Mouse (Mus musculus): ENCODE data around the gene Mapk3. TPM values are rescaled to one million over a fixed set of nuclear protein-coding genes. Genes with fewer than 3 reads are reported as not detected.
"Not testable (repeated sequence)": the region's sequence is repeated elsewhere in the genome, so short reads cannot be mapped to it uniquely, and the experiment has no call there.

Mapk3 gene
- 146 and 169 TPM in 2 replicates for polyA plus RNA-seq (2012; rRNA removed)

DNA sequence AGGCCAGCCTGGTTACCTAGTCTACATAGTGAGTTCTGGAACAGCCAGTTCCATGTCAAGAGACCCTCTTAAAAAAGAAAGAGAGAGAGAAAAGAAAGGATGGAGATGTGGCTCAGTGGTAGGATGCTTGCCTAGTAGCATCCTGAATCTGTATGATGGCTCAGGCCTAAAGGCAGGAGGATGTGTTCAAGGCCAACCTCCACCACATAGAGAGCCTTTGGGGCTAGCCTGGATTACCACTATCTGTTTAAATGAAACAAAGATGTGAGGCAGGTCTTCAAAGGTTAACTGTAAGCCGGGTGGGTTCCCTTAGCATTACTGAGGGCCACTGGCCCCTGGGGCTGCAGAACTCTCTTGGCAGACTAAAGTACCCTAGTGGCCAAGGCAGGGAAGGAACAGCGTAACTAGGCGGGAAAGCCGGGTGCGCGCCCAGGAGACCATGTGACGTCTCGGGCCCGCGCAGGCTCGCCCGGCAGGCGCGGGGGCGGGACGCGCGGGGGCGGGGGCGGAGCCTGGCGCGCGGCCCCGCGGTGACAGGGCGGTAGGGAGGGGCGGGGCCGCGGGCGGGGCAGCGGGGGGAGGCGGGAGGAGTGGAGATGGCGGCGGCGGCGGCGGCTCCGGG is at the start of gene Mapk3:
Gene Mapk3, plus strand, starts transcription at position 552 of the 622 bp plus-strand sequence.
- no peak for DNase-seq (ENCODE audit: low read depth)

DNA sequence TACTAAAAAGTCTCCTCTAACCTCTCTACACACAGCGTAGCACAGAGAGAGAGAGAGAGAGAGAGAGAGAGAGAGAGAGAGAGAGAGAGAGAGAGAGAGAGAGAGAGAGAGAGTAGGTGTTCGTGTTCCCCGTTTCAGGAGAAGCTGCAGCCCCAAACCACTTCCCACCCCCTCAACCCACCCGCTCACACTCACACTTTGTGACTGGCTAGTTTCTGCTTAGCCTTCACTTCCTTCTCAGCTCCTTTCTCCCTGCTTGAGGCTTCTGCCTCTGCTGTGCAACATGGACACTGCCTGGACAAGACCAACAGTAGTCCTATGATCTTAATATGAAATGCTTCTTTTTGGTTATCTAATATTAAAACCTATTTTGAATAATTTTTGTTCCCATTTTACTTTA is 49.1 kb upstream of the Mapk3 start:
- DNase-seq (ENCODE audit: low read depth): no peak

DNA sequence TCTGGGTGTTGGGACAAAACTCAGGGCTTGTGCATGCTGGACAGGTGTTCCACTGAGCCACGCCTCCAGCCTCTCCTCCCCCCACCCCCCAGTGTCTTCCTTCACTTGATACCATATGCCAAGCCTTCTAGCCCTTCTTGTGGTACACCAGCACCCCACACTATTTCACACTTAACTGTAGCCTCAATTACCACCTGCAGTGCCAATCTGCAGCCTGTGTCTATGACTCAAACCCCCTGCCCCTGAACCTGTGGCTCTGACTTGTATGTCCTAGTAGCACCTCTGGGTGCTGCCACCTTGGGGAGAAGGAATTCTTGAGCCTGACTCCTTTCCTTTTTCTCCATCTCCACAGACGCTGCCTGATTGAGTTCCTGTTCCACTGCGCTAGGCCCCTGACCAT is 47.5 kb upstream of the Mapk3 start:
- no peak for DNase-seq (ENCODE audit: low read depth)

DNA sequence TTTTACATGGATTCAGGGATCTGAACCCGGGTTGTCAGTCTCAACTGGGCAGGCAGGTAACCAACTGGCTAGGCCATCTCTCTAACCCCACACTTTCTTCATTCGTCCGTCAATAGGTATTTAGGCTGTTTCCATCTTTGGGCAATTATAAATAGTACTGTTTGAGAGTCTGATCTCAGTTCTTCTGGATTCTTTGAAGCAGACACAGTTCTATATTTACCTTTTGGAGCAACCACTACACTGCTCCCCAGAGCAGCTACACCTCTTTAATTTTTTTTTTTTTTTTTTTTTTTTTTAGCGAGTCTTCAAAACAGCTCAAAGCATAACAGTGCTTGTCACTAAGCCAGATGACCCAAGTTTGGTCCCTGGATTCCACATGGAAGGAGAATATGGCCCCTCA is 43.7 kb upstream of the Mapk3 start:
- DNase-seq (ENCODE audit: low read depth): no peak

DNA sequence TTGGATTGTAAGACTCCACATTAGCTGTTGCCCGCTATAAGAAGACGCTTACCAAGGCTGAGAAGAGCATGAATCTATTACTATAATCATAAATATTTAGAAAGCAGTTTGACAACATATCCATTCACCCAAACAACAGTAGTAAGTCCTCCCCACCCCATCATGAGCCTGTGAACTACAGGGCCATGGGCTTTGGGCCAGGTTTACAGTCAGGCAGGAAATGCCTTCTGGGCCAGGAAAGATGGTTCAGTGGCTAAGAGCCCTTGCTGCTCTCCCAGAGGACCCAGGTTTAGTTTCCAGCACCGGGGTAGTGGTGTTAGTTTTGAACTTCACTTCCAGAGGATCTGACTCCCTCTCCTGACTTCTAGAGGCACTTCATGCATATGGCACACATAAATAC is 41.8 kb upstream of the Mapk3 start:
- DNase-seq (ENCODE audit: low read depth): no peak

DNA sequence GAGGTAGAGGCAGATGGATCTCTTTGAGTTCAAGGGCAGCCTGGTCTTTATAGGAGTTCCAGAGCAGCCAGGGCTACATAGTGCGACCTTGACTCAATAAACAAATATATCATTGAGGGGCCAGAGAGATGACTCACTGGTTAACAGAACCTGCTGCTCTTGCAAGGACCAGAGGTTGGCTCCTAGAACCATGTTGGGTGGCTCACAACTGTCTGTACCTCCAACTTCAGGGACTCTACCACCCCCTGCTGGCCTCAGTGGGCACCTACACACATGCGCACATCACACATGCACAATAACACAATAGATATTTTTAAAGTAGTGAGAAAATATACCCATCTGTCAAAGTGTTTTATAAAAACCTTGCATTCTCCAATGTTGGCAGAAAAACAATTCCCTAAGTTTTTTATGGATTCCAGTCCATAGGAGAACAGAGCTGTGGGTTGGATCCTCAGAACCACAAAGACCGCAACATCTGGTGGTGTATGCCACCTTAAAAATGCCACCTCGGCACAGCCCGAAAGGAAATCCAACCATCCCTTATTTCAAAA is 40.5 kb upstream of the Mapk3 start:
- no peak for DNase-seq (ENCODE audit: low read depth)

DNA sequence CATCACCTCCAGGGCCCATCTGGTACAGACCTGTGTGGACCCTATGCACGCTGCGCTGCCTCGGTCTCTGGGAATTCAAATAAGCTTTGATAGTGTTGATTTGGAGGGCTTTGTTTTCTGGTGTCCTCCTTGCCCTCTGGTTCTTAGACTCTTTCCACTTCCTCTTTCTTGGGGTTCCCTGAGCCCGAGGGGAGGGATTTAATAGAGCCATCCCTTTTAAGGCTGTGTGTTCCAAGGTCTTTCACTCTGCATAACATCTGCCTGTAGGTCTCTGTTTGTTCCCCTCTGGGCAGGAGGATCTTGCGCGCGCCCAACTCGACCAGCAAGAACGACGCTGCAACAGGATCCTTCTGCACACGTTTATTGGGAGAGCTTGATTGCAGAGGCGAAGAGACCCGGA is 37.8 kb upstream of the Mapk3 start:
- DNase-seq (ENCODE audit: low read depth): no peak

DNA sequence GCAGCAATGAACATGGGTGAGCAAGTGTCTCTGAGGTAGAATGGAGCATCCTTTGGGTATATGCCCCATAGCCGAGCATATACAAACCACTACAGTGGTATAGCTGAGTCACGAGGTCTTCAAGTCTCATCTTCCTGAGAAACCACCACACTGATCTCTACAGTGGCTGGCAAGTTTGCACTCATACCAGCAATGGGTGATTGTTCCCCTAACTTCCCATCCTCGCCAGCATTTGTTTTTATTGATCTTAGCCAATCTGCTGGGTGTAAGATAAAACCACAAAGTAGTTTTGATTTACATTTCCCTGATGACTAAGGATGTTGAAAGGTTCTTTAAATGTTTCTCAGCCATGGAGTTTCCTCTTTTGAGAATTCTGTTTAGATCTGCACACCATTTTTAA is 34.3 kb upstream of the Mapk3 start:
- no peak for DNase-seq (ENCODE audit: low read depth)

DNA sequence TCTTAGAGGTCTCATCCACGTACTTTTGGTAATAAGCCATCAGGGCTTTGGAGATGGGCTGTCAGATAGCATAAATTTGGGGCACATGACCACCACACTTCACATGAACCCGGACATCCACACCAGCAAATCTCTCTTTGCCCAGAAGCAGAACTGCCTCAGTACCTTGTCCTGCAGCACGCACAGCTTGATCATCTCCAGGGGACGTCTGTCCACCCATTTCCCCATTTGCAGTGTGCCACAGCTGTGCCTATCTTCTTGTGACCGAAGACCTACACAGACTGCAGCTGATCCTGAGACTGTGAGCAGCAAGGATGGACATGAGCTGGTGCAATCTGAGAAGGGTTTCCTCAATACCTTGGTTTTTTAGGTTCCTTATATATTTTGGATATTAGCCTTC is 33.7 kb upstream of the Mapk3 start:
- no peak for DNase-seq (ENCODE audit: low read depth)

DNA sequence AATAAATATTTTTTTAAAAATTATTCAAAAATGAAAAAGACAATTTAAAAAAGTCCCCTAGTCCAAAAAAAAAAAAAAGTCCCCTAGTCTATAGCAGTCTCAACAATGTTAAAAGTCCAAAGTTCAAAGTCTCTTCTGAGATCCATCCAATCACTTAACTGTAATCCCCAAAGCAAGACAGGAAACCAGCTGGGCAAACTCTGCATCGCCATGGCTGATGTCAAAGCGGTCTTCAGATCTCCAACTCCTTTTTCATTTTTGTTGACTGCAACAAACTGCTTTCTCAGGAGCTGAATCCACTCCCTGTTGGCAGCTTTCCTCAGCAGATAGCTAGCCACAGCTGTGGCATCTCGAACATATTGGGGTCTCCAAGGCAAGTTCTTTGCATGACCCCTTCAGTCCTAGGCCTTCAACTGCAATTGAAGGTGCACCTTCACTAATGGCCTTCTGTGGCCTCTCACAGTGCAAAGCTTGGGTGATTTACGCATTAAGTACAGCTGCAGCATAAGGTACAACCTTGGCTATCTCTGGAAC is 29.1 kb upstream of the Mapk3 start:
- DNase-seq (ENCODE audit: low read depth): not testable (repeated sequence)

DNA sequence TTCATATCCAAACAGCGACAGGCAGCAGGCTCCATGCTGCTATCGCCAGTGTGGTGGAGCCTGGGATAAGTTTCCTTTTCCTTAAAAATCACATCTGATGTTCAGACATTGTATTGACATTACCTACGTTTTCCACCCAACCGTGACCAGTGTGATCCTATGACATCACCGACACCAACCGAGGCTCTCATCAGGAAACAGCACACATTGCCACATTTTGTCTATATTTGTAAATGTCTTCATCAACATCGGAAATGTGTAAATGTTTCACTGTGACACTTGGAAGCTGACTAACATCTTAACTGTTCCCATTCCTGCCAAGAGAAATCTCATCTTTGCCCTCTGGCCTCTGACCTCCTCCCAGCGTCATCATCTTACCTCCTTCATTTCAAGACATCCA is 23.3 kb upstream of the Mapk3 start:
- DNase-seq (ENCODE audit: low read depth): no peak

DNA sequence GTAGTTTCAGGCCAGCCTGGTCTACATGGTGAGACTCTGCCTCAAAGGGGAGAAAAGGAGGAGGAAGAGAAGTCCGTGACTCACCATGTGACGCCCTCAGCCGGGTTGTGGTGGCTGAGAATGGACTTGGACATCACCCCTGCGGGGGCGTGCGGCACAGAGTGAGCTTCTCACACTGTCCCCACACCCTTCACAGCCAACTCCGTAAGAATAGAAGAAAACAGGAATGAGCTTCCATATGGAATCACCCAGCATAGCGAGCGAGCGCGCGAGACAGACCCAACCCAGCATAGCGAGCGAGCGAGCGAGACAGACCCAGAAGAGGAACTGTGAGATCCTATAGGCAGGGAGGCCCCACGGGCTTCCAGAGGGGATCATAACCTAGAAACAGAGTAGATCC is 19.9 kb upstream of the Mapk3 start:
- DNase-seq (ENCODE audit: low read depth): no peak

DNA sequence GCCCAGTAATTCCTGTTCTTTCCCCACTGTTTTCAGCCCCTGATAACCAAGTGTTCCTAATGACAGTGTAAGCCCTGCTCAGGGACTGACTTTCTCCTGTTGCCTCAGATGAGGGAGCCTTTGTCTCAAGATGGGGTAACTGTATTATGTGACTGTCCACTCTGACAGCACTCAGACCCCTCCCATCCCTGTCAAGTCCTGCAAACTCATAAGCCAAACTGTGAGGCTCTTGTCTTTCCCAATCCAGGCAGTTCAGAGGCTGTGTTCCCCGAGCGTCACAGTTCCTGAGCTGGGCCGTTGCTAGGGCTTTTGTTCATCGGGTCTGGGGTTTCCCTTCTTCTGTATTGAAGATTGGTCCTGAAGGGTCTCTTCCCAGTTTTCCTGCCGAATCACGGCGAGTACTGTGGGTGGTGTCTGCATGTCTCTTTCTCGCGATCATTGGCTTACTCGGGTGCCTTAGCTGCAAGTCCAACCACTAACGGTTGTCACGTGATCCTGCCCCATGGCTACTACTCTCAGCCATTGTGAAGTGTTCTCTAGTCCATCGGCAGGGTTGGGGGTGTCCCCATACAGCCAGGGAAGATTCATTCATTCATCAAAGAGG is 19.2 kb upstream of the Mapk3 start:
- no peak for DNase-seq (ENCODE audit: low read depth)

DNA sequence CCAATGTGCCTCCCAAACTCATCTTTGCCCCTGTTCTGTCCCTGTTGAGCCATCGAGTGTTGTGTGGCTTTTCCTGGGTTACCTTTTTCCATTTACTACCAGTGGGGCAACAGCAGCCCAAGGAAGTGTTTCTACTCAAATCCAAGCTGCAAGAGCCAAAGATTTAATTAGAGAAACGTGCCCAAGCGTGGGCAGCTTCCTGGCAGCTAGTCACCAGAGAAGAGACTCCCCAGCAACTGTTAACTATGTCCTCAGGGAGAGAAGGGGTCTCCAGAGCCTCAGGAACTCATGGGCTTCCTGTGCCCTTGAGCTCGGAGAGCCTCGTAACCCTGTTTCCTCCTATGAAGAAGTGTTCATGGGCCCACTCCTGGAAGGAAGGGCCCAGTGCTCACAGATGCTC is 18.4 kb upstream of the Mapk3 start:
- DNase-seq (ENCODE audit: low read depth): no peak

DNA sequence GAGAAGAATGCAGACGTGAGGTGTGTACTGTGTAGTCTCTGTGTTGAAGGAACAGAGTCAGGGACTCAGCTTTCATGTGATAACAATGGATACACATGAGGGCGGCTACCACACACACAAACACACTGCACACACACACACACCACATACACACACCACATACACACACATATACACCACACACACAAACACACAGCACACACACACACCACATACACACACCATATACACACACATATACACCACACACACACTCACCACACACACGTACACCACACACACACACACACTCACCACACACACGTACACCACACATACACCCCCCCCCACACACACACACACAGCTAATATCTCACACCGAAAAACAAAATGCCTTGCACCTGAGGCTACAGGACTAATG is 17.9 kb upstream of the Mapk3 start:
- no peak for DNase-seq (ENCODE audit: low read depth)

DNA sequence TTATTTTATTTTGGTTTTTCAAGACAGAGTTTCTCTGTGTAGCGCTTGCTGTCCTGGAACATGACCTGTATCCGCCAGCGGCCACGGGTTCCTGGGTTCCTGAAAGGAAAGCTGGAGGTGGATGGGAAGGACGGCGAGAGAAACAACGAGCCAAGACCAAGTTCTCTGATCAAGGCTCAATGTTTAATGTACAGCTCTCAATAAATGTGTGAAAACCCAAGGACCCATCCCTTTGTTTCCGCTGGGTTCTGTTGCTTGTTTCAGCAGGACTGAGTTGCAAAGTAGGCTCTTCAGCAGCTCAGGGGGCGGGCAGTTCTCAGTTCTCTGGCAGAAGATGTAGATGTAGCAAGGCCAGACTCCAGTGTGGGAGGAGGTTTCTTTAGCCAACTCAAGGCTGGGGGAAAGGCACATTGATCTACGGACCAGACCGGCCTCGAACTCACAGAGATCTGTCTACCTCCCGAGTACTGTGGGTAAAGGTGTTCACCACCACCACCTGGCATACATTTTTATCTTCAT is 17.4 kb upstream of the Mapk3 start:
- DNase-seq (ENCODE audit: low read depth): no peak

DNA sequence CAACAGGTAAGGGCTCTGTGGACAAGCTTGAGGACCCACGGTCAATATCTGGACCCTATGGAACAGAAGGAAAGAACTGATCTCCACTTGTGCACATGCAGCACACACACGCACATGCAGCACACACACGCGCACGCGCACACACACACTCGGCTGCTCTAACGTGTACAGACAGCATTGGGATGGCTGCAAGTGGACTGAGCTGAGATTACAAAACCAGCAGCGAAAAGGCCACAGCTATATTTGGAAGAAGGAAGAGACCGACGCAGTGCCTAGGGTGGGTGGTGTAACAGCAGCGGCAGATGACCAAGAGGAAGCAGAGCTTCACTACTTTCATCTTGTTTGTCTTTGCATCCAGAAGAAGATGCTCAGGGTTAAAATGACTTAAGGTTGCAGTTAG is 13.3 kb upstream of the Mapk3 start:
- no peak for DNase-seq (ENCODE audit: low read depth)

DNA sequence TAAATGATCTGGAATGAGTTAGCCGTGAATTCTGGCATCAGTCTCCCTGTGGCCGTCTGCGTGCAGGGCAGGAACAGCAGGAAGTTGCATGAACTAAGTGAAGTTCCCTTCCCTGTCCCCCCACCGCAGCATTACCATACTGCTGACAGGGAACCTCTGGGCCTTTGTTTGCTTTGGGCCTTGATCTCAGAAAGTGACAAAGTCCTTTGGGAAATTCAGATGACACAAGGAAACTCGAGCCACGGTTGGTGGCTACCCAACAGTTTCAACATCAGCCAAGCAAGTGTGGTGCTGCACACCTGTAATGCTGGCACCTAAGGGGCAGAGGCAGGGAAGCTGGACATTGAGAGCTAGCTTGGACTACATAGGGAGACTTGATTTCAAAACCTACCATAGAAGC is 12.6 kb upstream of the Mapk3 start:
- DNase-seq (ENCODE audit: low read depth): no peak

DNA sequence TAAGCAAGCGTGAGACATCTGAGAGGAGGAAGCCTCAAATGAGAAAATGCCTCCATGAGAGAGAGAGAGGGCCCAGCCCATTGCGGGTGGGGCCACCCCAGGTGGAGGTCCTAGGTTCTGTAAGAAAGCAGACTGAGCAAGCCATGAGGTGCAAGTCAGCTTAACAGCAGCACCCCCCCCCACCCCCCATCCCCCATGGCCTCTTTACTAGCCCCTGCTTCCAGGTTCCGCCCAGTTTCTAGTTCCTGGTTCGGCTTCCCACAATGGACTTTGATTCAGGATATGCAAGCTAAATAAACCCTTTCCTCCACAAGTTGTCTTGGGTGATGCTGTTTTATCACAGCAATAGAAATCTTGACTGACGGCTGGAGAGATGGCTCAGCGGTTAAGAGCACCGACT is 10.6 kb upstream of the Mapk3 start:
- no peak for DNase-seq (ENCODE audit: low read depth)

DNA sequence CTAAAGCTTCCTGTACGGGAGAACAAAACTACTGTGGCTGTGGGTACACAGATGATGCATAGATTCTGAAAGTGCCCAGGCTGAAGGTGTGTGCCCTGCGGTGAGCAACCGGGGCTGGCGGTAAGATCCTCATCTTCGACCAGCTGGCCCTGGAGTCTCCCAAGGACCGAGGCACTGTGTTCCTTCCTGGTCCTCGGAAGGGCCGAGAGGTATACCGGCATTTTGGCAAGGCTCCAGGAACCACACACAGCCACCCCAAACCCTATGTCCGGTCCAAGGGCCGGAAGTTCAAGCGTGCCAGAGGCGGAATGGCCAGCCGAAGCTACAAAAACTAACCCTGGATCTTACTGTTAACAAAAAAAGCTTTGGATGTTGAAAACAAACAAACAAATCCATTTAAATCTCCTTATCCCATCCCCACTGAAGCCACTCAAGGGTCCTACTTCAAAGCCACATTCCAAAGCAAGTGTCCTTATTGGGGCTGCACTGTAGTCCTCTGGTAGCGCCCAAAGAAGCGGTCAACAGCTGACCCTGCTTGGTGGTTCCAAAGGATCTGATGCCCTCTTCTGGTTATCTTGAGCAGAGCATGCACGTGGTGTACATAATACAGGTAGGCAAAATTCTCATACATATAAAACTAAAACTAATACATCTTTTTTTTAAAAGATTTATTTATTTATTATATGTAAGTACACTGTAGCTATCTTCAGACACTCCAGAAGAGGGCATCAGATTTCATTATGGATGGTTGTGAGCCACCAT is 9.6 kb upstream of the Mapk3 start:
- DNase-seq (ENCODE audit: low read depth): no peak

DNA sequence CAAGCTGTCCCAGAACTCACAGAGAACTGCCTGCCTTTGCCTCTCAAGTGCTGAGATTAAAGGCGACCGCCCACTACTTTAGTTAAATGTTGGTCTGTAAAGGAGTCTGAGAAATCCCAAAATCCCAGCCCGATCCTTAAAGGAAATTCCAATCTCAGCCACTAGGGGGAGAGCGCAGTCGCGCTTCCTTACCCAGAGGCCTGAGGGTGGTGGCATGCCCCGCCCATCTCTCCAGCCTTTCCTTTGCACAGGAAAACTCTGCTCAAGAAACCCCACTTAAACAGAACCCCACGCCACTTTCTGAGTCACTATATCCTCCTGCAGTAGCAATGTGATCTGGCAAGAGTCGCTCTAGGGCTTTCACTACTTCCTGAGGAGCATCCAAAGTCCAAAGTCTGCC is 4.5 kb upstream of the Mapk3 start:
- DNase-seq (ENCODE audit: low read depth): no peak

DNA sequence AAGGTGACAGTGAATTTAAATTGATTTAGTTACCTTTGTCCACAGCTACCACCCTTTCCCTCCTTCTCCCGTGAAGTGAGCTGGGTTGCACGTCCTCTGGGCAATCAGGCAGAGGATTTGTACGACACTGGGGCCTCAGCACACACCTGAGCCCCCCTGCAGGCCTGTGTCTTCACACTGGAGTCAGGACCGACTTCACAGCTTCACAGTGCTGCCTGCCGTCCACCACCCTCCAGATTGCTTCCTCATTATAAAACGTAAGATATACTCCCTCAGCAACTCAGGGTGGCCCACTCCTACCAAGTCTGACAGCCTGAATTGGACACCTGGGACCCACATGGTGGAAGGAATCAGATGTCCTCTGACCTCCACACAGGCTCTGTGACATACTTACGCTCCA is 862 bp upstream of the Mapk3 start:
- DNase-seq (ENCODE audit: low read depth): no peak

Measured in gonadal fat pad, adult 2 months (tissue).